Mouse (Mus musculus): ENCODE measurements at regions not wholly inside any gene's neighbourhood (a gene's known extent, or its start where the extent isn't known, plus 50 kb on each side); places are given as distances from the start of the nearest gene placed in this dataset.
A peak's percentile ranks its signal among the peaks of the same experiment; 100 is the strongest.
"Not testable (repeated sequence)": the region's sequence is repeated elsewhere in the genome, so short reads cannot be mapped to it uniquely, and the experiment has no call there.

GRCm38 (mm10) chr4:61998366-61998765, 55.6 kb downstream of the Mup20 start:
- DNase-seq (ENCODE audit: extremely low spot score) = peak; percentile 23

GRCm38 (mm10) chr4:61989941-61990340, 64.0 kb downstream of the Mup20 start:
- DNase-seq (ENCODE audit: extremely low spot score) = not testable (repeated sequence)

DNA sequence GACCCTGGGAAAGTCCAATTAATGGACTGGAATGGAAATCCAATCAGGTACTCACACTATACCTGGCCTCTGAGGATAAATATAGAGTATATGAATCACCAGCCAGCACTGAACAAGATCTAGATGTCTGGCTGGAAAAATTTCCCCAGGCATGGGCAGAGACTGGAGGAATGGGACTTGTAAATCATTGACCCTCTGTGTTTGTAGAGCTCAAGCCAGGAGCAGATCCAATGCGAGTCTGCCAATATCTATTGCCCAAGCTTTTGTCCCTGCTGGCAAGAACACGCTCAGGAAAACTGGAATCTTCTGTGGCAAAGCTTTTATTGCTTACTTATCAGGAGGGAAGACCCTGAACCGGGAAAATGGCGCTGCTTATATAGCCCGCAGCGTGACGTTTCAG, 77.8 kb downstream of the Mup20 start:
- no peak for DNase-seq (ENCODE audit: extremely low spot score)

GRCm38 (mm10) chr4:61973236-61973635, 80.7 kb downstream of the Mup20 start:
- DNase-seq (ENCODE audit: extremely low spot score) = peak; percentile 14

DNA sequence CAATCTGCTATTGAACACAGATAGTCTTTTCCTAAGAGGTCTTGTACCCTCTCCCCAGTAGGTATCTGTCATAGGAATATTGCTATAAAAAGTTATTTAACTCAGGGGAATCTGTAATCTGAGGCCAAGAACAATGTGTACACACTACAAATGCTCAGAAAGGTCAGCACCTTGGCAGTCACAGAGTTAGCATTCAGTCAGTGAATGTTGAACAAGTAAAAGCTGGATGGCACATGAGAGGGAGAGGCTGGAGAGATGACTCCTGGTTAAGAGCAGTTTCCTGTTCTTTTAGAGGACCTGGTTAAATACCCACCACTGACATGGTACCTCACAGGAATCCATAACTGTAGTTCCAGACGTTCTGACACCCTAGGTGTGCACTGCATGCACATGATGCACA, 84.3 kb downstream of the Mup20 start:
- DNase-seq (ENCODE audit: extremely low spot score) = no peak

DNA sequence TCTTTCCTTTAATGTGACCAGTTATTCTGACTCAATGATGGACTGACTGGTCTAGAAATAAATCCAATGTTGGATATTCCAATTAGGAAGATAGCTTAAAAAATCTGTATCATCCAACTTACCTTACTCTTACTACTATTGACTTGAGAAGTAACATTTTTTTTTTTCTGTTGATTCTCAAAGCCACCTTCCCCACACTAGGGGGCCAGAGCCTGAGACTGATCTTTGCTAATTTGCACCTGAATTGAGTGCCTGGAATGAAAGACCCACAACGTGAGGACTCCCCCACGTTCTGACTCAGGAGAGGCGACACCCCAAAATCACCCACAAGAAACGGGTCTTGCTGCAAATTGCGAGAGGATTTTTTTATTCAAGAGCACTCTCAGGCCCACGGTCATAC, 86.3 kb downstream of the Mup20 start:
- DNase-seq (ENCODE audit: extremely low spot score) = not testable (repeated sequence)

- no peak for DNase-seq (ENCODE audit: extremely low spot score)
These were observed 91.6 kb downstream of the Mup20 start for GRCm38 (mm10) chr4:61962315-61962714.

Measured in embryo, embryonic 9.5 days (tissue).